In genomic region chr2:162973637-162974036, GRCm38 (mm10) we compare ENCODE assay signal across 12 mouse cellular contexts. TPM values are rescaled to one million over a fixed set of nuclear protein-coding genes. Genes with fewer than 3 reads are reported as not detected.
DNase-seq lines count a peak whose midpoint lies in the region; ATAC-seq and TF ChIP-seq lines count a peak whose summit lies in the region.
"Had no signal": no experiment of that assay in that cellular context is flagged by ENCODE, and none has a peak within 500 bp of the region (broad histone marks: within the 10 kb centered on the region; RNA-seq: fewer than 3 reads in every experiment).

No protein-coding gene starts in this region.

- 18% methylated on average over 11 of the region's 11 CpGs for WGBS in kidney, postnatal 0 days
- 22% methylated on average over 11 of the region's 11 CpGs for WGBS in kidney, embryonic 14.5 days
- 33% methylated on average over 11 of the region's 11 CpGs for WGBS in embryonic facial prominence, embryonic 10.5 days
- WGBS in midbrain, embryonic 13.5 days: 33% methylated on average over 11 of the region's 11 CpGs

- CTCF ChIA-PET in Patski (lab: Charles Lee): interaction anchor here (0.8 to 1.4 kb wide), 5 partner anchors 11 to 73 kb away, joined by 3 to 5 read pairs (median 3); partner anchors contain the start of gene Sgk2

- H3K4me2 ChIP-seq in kidney, postnatal 0 days (ENCODE audit: low read length): no peak overlapping the region
- H3K4me2 ChIP-seq in kidney, embryonic 14.5 days (replicated peaks; ENCODE audit: low read depth, low read length): no peak overlapping the region
- H3K4me2 ChIP-seq in midbrain, embryonic 13.5 days (replicated peaks): no peak overlapping the region
- H3K4me2 ChIP-seq: heart, embryonic 13.5 days; lung, embryonic 15.5 days had no signal

- POLR2A ChIA-PET in Patski (lab: Charles Lee): no interaction called here

- no peak overlapping the region for H3K9ac ChIP-seq in kidney, postnatal 0 days (ENCODE audit: low read depth, low read length)
- H3K9ac ChIP-seq in kidney, embryonic 14.5 days (ENCODE audit: low read depth, low read length): no peak overlapping the region
- 0 out of 2 replicates have a peak overlapping the region, but pooled peaks have one; percentile 16 for H3K9ac ChIP-seq in midbrain, embryonic 13.5 days (replicated peaks)
- H3K9ac ChIP-seq: heart, embryonic 13.5 days; lung, embryonic 15.5 days had no signal

- peaks cover 4% of the 10 kb centered on the region; the same call in 1 of the 2 replicates for H3K4me1 ChIP-seq in kidney, postnatal 0 days (replicated peaks; ENCODE audit: insufficient read depth, low read length)
- no peaks in the 10 kb centered on the region for H3K4me1 ChIP-seq in kidney, embryonic 14.5 days (ENCODE audit: control insufficient read depth, insufficient read depth, low read length)
- H3K4me1 ChIP-seq in embryonic facial prominence, embryonic 10.5 days: peaks cover 26% of the 10 kb centered on the region
- H3K4me1 ChIP-seq in midbrain, embryonic 13.5 days (replicated peaks): peaks cover 23% of the 10 kb centered on the region

- no peaks in the 10 kb centered on the region for H3K36me3 ChIP-seq in kidney, postnatal 0 days (ENCODE audit: insufficient read depth, low read length)
- H3K36me3 ChIP-seq in kidney, embryonic 14.5 days (ENCODE audit: control insufficient read depth, insufficient read depth, low read length): no peaks in the 10 kb centered on the region
- H3K36me3 ChIP-seq in embryonic facial prominence, embryonic 10.5 days (replicated peaks): no peaks in the 10 kb centered on the region
- H3K36me3 ChIP-seq in midbrain, embryonic 13.5 days: no peaks in the 10 kb centered on the region
- H3K36me3 ChIP-seq: heart, embryonic 13.5 days; lung, embryonic 15.5 days had no signal

- H3K9me3 ChIP-seq in kidney, postnatal 0 days (replicated peaks; ENCODE audit: low read length): no peaks in the 10 kb centered on the region
- no peaks in the 10 kb centered on the region for H3K9me3 ChIP-seq in kidney, embryonic 14.5 days (ENCODE audit: control insufficient read depth, low read length)
- no peaks in the 10 kb centered on the region for H3K9me3 ChIP-seq in embryonic facial prominence, embryonic 10.5 days
- H3K9me3 ChIP-seq in midbrain, embryonic 13.5 days: no peaks in the 10 kb centered on the region
- H3K9me3 ChIP-seq: heart, embryonic 13.5 days; lung, embryonic 15.5 days had no signal

- no peaks in the 10 kb centered on the region for H3K27me3 ChIP-seq in kidney, postnatal 0 days (ENCODE audit: insufficient read depth, low read length)
- H3K27me3 ChIP-seq in kidney, embryonic 14.5 days (ENCODE audit: control insufficient read depth, insufficient read depth, low read length): no peaks in the 10 kb centered on the region
- H3K27me3 ChIP-seq in Patski: no peaks in the 10 kb centered on the region
- H3K27me3 ChIP-seq in embryonic facial prominence, embryonic 10.5 days (replicated peaks; ENCODE audit: low read depth, poor library complexity, severe bottlenecking): no peaks in the 10 kb centered on the region
- H3K27me3 ChIP-seq in midbrain, embryonic 13.5 days: no peaks in the 10 kb centered on the region
- H3K27me3 ChIP-seq: heart, embryonic 13.5 days; lung, embryonic 15.5 days had no signal

- no peak for TF ChIP-seq CTCF in kidney, postnatal 0 days (IDR thresholded peaks at IDR 0.05; ENCODE audit: low read depth)
- no peak for TF ChIP-seq CTCF in Patski (IDR thresholded peaks at IDR 0.05)

- H3K4me3 ChIP-seq in kidney, postnatal 0 days (replicated peaks; ENCODE audit: low read depth, low read length): no peak overlapping the region
- no peak overlapping the region for H3K4me3 ChIP-seq in kidney, embryonic 14.5 days (ENCODE audit: low read length)
- 0 out of 2 replicates have a peak overlapping the region, but pooled peaks have one; percentile 8 for H3K4me3 ChIP-seq in embryonic facial prominence, embryonic 10.5 days
- no peak overlapping the region for H3K4me3 ChIP-seq in midbrain, embryonic 13.5 days (replicated peaks)
- H3K4me3 ChIP-seq: heart, embryonic 13.5 days; lung, embryonic 15.5 days had no signal

- H3K27ac ChIP-seq in kidney, postnatal 0 days: no peak overlapping the region
- H3K27ac ChIP-seq in kidney, embryonic 14.5 days (ENCODE audit: low read depth, low read length): no peak overlapping the region
- peak overlapping the region; percentile 73 for H3K27ac ChIP-seq in embryonic facial prominence, embryonic 10.5 days (replicated peaks)
- H3K27ac ChIP-seq in midbrain, embryonic 13.5 days: no peak overlapping the region
- H3K27ac ChIP-seq: heart, embryonic 13.5 days; lung, embryonic 15.5 days had no signal

- DNase-seq in kidney, postnatal 0 days (ENCODE audit: low spot score): peak; percentile 29
- DNase-seq in Patski (ENCODE audit: low read depth, low spot score): no peak
- peak; percentile 52 for DNase-seq in embryonic facial prominence, embryonic 10.5 days (ENCODE audit: low spot score)
- no peak for DNase-seq in left cerebral cortex, adult 9 months (ENCODE audit: low spot score in 2 of 2)
- DNase-seq: cerebellum, postnatal 10 days; thymus, postnatal 14 days had no signal

- in situ Hi-C loops in Patski (cut with MboI; ENCODE audit: low pct_unique_long_range_greater_than_20kb): no loop called here

- no peak for ATAC-seq in kidney, postnatal 0 days (replicated peaks; ENCODE audit: low FRiP score, low read depth)
- no peak for ATAC-seq in kidney, embryonic 14.5 days (ENCODE audit: low FRiP score, low TSS enrichment)
- ATAC-seq in Patski: peak; percentile 65
- ATAC-seq in midbrain, embryonic 13.5 days: no peak
- ATAC-seq in megakaryocyte, adult 5-6 weeks (ENCODE audit: poor library complexity, severe bottlenecking): no peak
- no peak for ATAC-seq in cerebellum, adult (ENCODE audit: insufficient number of reproducible peaks, low FRiP score, low TSS enrichment)

RNA-seq across cellular contexts. Expression of gene Sgk2, which starts 13.5 kb away (rescaled TPM):
- 23.5 and 24.3 TPM in 2 replicates for polyA plus RNA-seq in kidney, postnatal 0 days (2015; fragmentation: Nextera tagmentation; extraction: Ambion mirVana)
- 0.97 and 2.5 TPM in 2 replicates for polyA plus RNA-seq in kidney, embryonic 14.5 days (2014; fragmentation: Nextera tagmentation; extraction: Ambion mirVana)
- polyA plus RNA-seq in Patski (2021): 4.9 TPM
- not detected in 2 replicates for polyA plus RNA-seq in embryonic facial prominence, embryonic 10.5 days (2016; fragmentation: Nextera tagmentation; extraction: Ambion mirVana)
- 0.06 TPM in 1 of 2 replicates, not detected in the other for polyA plus RNA-seq in midbrain, embryonic 13.5 days (2015; fragmentation: Nextera tagmentation; extraction: Ambion mirVana)
- not detected in 2 replicates for total RNA-seq in megakaryocyte, adult 5-6 weeks (2015)
- total RNA-seq in megakaryocyte, adult 5-6 weeks (2017): not detected in 2 replicates
- polyA plus RNA-seq: heart, embryonic 13.5 days; lung, embryonic 15.5 days had no signal

RNA-seq across cellular contexts. Expression of gene L3mbtl1, which starts 30.4 kb away (rescaled TPM):
- 0.09 and 0.12 TPM in 2 replicates for polyA plus RNA-seq in kidney, postnatal 0 days (2015; fragmentation: Nextera tagmentation; extraction: Ambion mirVana)
- 0.07 TPM in 1 of 2 replicates, not detected in the other for polyA plus RNA-seq in kidney, embryonic 14.5 days (2014; fragmentation: Nextera tagmentation; extraction: Ambion mirVana)
- polyA plus RNA-seq in Patski (2021): 0.09 TPM
- polyA plus RNA-seq in embryonic facial prominence, embryonic 10.5 days (2016; fragmentation: Nextera tagmentation; extraction: Ambion mirVana): 0.06 and 0.19 TPM in 2 replicates
- 0.39 and 0.57 TPM in 2 replicates for polyA plus RNA-seq in midbrain, embryonic 13.5 days (2015; fragmentation: Nextera tagmentation; extraction: Ambion mirVana)
- total RNA-seq in megakaryocyte, adult 5-6 weeks (2015): 0.04 and 0.27 TPM in 2 replicates
- 0.16 TPM in 1 of 2 replicates, not detected in the other for total RNA-seq in megakaryocyte, adult 5-6 weeks (2017)

RNA-seq across cellular contexts. Expression of gene Srsf6, which starts 42.3 kb away (rescaled TPM):
- polyA plus RNA-seq in kidney, postnatal 0 days (2015; fragmentation: Nextera tagmentation; extraction: Ambion mirVana): 146 and 152 TPM in 2 replicates
- 215 and 243 TPM in 2 replicates for polyA plus RNA-seq in kidney, embryonic 14.5 days (2014; fragmentation: Nextera tagmentation; extraction: Ambion mirVana)
- 200 TPM for polyA plus RNA-seq in Patski (2021)
- 279 and 285 TPM in 2 replicates for polyA plus RNA-seq in embryonic facial prominence, embryonic 10.5 days (2016; fragmentation: Nextera tagmentation; extraction: Ambion mirVana)
- polyA plus RNA-seq in midbrain, embryonic 13.5 days (2015; fragmentation: Nextera tagmentation; extraction: Ambion mirVana): 196 and 204 TPM in 2 replicates
- total RNA-seq in megakaryocyte, adult 5-6 weeks (2015): 118 and 120 TPM in 2 replicates
- 111 and 123 TPM in 2 replicates for total RNA-seq in megakaryocyte, adult 5-6 weeks (2017)

RNA-seq across cellular contexts. Expression of gene Ift52, which starts 43.5 kb away (rescaled TPM):
- 52.3 and 53.5 TPM in 2 replicates for polyA plus RNA-seq in kidney, postnatal 0 days (2015; fragmentation: Nextera tagmentation; extraction: Ambion mirVana)
- 43.4 and 56.0 TPM in 2 replicates for polyA plus RNA-seq in kidney, embryonic 14.5 days (2014; fragmentation: Nextera tagmentation; extraction: Ambion mirVana)
- 62.9 TPM for polyA plus RNA-seq in Patski (2021)
- polyA plus RNA-seq in embryonic facial prominence, embryonic 10.5 days (2016; fragmentation: Nextera tagmentation; extraction: Ambion mirVana): 50.5 and 51.9 TPM in 2 replicates
- polyA plus RNA-seq in midbrain, embryonic 13.5 days (2015; fragmentation: Nextera tagmentation; extraction: Ambion mirVana): 47.0 and 48.5 TPM in 2 replicates
- total RNA-seq in megakaryocyte, adult 5-6 weeks (2015): 23.9 and 28.0 TPM in 2 replicates
- 11.9 and 17.2 TPM in 2 replicates for total RNA-seq in megakaryocyte, adult 5-6 weeks (2017)

Comparison
In these comparisons a context has a peak if more than half of its experiments do, and no peak if none do; other contexts are left out.
1. DNase-seq: peak in kidney, postnatal 0 days (single experiment) and embryonic facial prominence, embryonic 10.5 days (single experiment); none in Patski (single experiment) and left cerebral cortex, adult 9 months (0 of 2).